Mouse (Mus musculus): ENCODE measurements at regions not wholly inside any gene's neighbourhood (a gene's known extent, or its start where the extent isn't known, plus 50 kb on each side); places are given as distances from the start of the nearest gene placed in this dataset.

DNA sequence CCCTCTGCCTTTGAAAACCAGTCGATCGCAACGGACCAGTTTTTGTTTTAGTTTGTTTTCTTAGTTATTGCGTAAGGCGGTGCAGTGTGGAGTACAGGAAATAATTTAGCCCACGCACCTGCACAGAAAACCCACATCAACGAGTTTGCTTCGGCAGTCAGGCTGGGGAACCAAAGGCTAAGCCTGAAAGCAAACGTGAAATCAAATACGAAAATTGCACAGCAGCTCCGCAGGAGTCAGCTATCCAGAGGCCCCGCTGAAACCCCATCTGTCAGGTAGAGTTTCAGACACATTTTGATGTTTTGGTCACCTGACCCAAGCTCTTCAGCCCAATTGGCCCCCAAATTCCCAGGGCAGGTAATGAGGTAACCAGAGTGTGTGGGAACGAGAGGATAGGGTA lies 435.6 kb upstream of the Atp11b start:
- DNase-seq (ENCODE audit: low spot score in 2 of 2) = no peak

DNA sequence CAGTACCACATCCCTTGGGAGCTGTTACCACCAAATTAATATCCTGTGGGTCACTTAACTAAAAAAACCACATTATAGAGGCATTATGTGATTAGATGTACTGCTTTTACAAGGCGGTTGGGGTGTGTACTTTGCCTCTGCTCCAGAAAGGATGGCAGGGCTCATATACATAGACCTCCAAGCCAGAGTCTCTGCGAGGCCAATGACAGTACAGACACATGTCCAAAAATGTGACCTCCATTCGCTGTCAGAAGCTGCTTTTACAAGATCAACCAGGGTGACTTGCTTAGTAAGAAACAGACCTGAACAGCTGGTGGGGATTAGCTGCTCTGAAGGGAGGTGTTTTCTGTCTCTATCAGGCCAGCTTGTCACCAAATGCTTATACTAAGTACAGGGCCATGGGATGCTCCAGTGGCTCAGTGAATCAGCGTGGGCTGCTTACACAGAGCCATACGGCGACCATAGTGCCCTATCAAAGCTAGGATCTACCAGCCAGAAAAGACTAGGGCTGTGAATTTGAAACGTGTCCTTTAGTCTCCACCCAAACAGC lies 433.0 kb upstream of the Atp11b start:
- DNase-seq (ENCODE audit: low spot score in 2 of 2) = no peak

DNA sequence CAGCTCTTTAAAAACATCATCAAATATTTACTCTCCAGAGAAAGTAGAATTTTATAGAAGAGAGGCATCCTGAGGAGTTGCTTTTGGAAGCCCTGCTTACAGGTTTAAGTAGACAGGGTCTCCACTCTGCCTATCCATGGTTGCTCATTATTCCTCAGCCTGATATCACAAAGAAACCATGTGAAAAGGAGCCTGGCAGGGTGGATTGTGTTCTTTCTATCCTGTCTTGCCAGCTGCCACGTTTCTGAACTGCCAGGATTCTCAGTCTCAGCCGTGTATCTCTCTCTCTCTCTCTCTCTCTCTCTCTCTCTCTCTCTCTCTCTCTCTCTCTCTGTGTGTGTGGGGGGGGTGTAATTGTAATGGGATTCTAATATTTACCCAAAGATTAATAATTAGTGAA lies 431.9 kb upstream of the Atp11b start:
- DNase-seq (ENCODE audit: low spot score in 2 of 2) = no peak

DNA sequence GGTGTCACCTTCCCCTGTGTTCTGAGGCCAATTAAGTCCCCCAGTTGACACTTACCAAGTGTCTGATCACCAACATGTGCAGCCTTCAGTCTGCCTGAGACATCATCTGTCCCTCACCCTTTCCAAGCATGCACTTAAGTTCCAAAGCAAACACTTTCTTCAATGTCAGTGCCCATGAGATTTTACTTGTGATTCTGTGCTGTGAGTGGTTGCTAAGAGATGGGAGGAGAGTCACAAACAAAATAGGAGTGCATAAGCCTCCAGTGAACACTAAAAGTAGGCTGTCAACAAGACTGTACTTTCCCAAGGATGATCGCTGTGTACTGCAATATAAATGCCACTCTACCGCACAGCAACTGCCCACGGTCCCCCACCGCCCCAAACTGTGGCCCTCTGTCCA lies 431.0 kb upstream of the Atp11b start:
- DNase-seq (ENCODE audit: low spot score in 2 of 2) = no peak

DNA sequence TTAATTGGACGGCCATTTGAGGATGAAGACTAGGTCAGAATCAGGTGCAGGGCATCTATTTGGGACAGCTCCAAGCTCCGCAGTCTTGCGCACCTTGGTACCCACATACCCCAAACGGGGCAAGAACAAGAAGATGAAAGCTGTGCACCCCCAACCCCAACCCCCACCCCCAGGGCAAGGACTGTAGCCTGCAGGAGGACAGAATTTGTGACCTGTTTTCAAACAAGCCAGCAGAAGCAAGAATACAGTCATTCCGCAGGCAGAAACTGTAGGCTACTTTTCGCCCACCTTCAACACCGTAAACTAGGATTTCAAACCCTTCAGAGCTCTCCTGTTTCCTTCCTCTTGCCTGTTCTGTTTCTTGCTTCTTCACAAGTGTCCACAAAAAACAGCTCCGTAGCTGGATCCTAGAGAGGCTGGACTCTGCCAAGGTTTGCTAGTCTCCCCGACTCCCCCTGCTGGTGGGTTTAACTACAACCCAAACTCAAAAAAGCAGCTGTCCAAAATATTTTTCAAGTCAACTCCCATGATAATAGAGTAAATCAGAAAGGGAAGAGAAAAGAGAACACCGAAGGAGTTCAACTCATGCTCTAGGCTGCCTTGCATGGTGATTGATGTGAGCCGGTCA lies 430.3 kb upstream of the Atp11b start:
- peak; percentile 10 to 22 for DNase-seq (ENCODE audit: low spot score in 2 of 2)

DNA sequence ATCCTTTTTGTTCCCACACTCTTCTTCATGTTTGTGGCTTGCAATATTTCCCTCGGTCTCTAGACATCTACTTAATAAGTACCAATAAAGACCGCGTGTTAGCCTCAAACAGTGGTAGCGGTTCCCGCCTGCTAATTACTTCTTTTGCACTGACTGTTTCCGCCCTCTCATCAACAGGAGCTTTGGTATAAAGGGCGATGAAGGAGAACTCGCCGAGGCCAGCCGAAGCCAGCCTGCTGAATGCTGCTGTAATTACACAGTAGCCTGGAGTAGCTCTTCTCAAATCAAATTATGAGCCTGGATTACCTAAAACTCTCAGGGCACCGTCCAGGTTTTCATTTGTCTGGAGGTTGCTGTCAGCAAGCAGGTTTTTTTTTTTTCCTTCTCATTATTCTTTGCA lies 429.7 kb upstream of the Atp11b start:
- no peak for DNase-seq (ENCODE audit: low spot score in 2 of 2)

DNA sequence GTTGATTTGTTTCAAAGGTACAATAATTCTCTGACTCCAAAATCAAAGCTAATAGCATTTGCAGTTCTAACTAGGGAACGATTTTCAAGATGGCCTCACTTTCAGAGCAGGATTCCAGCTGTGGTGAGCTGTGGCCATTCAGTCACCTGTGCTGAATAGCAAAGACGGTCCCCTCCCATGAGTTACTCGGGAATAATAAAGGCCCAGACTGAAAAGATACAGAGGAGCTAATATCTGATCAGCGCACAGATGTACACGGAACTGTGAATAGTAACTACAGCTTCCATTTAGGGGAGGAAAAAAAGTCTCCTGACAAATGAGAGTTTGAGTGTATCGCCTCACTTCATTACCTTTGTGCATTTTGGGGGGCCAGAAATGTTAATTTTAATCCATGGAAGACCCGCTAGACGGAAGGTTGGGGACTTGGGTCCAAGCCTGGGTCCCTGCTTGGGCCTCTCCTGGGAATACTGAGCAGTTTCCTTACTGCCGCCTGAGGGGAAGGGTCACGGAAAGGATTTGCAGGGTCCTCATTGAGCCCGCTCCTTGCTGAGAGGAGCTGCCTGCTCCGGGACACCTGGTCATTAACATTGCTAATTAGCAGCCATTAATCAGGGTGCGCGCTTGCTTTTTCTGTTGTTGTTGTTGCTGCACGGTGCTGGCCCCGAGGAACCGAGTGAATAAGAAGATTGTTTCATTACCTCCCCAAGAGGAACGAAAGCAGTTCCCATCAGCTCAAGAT lies 421.2 kb upstream of the Atp11b start:
- DNase-seq (ENCODE audit: low spot score in 2 of 2) = no peak

DNA sequence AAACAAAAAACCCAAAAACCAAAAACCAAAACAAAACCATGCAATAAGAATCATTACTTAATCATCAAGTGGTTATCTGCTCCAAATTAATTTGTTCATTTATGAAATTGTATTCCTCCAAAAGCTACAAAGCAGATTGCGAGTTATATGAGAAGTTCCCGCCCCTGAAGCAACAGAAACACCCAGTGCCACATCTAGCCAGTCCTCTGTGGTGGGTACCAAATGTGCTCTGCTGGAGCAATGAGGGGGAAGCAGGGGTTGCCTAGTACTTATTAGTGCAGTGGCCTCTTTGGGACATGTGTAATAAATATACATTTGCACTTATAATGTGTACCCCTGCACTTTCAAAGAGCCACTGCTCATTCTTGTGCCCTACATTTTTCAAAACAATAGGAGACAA lies 419.9 kb upstream of the Atp11b start:
- no peak for DNase-seq (ENCODE audit: low spot score in 2 of 2)

DNA sequence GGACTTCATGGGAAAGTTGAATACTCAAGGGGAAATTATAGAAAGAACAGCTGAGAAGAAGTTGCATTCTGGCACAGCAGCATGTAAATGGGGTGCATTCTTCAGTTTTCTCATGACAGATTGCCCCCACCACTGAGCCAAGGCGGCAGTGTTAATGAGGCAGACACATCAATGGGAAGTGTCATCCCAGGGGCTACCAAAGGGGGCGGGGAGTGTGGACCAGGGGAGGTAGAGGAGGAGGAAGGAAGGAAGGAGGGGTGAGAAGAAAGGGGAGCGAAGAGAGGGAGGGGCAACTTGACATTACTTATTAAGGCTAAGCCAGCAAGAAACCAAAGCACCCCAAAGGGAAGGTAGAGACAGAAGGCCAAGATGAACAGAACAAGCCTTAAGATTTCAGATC lies 419.4 kb upstream of the Atp11b start:
- no peak for DNase-seq (ENCODE audit: low spot score in 2 of 2)

DNA sequence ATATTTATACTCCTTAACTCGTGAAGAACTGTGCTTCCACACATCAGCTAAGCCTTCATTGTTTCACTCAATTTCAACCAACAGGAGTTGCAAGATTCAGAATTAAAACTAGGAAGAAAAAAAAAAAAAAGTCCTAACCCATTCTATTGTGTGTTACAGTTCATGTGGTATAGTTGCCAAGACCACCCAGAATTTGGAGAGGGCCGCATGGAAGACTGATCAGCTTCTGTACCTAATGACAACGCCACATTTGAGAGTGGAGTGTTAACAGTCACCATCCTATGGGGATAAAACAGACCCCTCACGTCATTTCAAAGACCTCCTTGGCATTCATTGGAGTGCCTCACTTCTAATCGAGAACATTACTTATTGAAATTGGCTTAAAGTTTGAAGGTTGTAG lies 418.1 kb upstream of the Atp11b start:
- no peak for DNase-seq (ENCODE audit: low spot score in 2 of 2)

DNA sequence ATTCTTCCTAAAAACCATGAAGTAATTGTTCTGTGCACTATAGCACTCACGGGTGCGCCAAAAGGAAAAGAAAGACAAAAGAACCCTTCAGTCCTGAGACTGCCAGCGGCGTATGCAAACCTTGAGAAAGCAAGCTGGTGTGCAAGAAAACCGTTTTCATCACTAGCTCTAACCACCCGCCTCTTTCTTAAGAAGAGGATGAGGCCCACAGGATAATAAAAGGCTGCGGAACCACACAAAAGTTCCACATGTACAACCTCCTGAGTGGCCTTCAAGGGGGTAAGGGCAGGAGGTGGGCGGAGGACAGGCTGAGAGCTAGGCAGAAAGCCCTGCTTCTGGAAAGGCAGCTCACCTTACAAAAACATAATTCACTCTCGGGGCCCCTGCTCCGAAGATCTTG lies 413.4 kb upstream of the Atp11b start:
- DNase-seq (ENCODE audit: low spot score in 2 of 2) = no peak

DNA sequence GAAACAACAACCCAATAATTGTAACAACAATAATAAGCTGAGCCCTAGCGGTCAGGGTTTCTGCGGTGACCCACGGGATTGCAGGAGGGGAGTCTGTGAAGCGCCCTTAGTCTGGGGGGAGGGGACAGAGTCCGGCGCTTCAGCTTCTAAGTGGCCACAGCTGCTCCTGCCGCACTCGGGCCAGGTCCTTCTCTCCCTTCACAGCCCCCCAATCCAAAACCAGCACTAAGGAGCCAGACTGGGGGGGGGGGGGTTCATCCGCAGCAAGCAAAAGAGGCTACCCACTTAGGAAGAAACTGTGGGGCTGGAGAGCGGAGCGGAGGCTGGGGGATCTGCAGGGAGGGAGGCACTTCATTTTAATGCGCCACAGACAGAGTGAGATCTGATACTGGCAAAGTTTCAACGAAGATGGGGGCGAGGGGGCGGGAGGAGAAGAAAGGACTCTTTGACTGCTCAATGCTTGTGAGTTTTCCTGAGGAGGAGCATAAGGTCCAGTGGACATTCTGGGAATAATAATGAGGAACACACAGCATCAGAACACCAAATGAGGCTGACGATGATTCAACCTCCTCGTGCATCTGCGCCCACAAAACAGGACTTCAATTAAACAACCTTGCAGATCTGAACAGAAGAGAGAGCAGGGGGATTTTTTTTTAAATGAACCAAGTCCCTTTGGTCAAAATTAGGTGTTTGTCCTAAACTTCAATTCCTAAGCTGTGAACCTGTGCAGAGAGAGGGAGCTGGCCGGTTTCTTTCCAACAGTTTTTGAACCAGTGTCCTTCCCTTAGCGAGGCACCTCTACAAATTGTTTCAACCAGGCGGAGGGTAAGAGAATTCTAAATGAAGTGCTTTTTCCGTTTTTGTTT lies 412.7 kb upstream of the Atp11b start:
- peak; percentile 28 to 79 for DNase-seq (ENCODE audit: low spot score in 2 of 2)

DNA sequence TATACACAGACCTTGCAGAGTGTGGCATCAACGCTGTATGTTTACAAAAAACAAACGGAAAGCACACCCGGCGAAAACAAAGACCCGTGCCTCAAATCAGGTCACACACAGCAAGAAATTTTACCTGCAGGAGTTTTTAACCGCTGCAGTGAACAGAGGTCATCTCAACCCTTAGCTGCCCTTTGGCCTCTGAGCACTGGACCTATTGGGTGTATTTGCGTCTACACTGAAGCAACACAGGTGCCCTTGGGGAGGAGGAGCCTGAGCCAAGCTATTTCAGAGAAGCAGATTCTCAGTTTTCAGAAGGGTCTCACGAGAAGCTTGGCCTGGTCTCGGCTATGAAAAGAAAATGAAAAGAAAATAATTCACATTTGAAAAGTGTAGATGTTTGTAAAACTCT lies 412.1 kb upstream of the Atp11b start:
- DNase-seq (ENCODE audit: low spot score in 2 of 2) = no peak

DNA sequence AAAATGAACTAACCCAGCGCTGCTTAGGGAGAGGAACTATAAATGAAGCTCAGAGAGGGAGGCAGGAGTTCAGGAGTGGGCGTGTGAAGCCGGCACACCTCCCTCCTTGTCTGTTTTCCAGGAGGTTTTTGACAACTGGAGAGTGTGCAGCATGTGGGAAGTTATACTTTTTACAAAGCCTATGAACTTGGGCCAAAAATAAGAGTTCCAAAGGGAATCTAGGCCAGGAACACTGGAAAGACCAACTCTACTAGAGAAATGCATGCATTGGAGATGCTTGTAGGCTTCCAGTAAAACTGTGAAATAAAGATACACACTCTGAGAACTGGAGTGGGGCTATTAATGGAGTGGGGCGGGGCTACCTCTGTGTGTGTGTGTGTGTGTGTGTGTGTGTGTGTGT lies 411.3 kb upstream of the Atp11b start:
- peak; percentile 15 to 80 for DNase-seq (ENCODE audit: low spot score in 2 of 2)

DNA sequence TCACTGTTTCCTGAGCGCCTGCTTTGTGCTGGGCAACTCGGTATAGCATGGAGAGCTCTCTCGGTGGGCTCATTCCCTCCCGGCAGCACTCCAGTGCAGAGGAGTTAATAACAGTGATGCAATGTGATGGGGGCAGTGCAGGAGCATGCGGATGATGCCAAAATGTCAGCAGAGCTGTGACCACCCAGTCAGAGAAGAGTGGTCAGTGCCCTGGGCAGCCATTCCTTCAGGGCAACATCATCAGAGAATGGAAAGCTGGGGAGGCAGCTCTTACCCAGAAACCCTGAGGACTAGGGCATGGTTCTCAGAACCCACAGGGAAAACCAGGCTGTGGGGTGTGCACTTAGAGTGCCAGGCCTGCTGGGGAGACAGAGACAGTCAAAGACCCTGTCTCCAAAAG lies 410.0 kb upstream of the Atp11b start:
- DNase-seq (ENCODE audit: low spot score in 2 of 2) = no peak

DNA sequence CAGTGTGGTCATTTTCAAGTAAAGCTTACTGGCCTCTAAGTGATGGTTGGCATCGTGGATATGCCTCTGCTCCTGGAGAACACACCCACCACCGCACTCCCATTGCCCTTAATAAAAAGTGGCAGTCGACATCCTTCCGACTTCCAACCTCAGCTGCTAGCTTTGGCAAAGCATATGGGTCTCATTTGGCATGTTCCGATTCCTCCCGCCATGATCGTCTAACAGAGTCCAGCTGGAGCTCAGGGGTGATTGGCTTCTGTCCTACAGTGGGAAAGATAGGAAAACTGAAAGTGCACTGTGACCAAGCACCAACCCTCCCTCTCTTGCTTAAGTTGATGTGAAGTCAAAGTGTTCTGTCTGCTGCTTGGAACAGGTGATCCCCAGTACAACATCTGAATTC lies 404.8 kb upstream of the Atp11b start:
- DNase-seq (ENCODE audit: low spot score in 2 of 2) = no peak

DNA sequence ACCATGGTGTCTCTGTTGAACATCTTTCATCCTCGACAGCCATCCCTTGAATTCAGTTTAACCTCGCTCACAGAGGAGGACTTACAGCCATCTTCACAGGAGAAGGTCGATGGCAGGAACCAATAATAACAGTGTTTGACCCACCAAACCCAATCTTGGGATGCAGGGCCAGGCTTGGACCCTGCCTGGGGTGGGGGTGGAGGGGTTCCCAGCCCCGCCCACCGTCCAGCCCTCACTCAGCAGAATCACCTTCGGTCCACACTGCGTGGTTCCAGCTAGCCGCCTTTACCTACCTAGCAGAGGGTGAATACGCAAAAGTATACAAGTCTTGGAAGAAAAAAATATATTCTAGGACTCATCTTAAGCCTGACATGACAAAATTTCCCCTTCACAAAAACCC lies 400.5 kb upstream of the Atp11b start:
- no peak for DNase-seq (ENCODE audit: low spot score in 2 of 2)

DNA sequence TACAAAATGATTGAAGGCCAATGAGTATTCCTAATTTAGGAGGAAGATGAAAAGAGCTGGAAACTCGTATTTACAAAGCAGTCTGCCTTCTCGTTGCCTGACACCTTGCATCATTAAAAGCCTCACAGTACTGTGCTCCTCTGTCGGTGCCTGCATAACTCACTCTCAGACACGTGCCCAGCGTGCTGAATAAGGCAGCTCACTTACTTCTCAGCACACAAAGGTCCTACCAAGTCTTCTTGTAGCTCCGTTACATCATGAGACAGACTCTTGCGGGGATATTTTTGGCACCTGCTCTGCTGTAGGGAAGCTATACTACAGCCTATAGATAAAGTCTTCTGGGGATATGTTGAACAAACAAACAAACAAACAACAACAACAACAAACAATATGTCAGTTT lies 400.0 kb upstream of the Atp11b start:
- no peak for DNase-seq (ENCODE audit: low spot score in 2 of 2)

DNA sequence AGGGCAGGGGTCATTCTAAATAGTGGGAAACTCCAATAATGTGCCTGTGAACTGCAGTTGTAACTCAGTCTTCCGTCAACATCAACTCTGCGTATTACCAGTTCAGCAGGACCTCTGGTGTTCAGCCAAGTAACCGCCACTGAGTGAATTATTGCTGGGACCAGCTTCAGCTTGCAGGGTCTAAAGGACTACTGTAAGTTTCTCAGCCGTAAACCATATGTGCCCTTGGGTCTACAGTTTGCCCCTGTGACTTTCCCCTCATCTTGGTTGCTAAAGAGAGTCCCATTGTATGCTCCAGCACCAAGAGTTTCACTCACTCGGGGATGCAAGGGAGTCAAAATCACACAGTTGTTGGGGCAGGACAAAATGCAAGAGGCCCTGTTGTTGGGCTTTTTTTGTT lies 399.6 kb upstream of the Atp11b start:
- no peak for DNase-seq (ENCODE audit: low spot score in 2 of 2)

DNA sequence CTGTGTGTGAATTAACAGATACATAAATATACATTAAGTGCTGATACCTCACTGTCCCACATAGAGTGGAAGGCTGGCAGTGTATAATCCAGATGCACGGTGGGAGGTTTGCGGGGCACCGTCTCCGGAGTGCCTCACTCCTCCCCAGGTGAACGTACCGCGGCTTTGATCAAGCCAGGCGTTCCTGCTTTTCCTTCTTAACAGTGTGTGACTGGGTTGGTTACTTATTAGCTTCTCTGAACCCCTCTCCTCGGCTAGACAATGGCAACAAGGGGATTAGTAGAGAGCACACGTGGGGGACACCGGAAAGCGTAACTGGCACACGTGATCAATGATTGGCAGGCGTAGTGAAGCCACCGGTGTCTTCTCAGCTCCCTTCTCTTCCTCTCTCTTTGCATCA lies 396.8 kb upstream of the Atp11b start:
- no peak for DNase-seq (ENCODE audit: low spot score in 2 of 2)

DNA sequence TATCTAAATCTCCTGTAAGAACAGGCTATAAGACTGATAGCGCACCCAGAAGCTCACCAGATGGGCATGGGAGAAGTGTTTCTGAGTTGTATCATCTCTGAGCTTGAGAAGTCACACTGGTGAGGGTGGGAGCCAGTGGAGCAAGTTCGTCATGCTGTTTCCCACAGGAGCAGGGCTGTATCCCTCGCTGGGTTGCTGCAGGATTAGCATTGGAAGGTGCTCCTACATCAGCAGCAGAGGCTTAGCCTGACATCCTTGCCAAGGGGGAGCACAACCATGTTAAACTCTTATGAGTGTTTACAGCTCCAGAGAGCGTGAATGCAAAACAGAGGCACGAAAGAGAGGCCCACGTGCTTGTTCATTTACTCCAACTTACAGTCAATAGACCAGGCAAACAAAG lies 395.4 kb upstream of the Atp11b start:
- no peak for DNase-seq (ENCODE audit: low spot score in 2 of 2)

DNA sequence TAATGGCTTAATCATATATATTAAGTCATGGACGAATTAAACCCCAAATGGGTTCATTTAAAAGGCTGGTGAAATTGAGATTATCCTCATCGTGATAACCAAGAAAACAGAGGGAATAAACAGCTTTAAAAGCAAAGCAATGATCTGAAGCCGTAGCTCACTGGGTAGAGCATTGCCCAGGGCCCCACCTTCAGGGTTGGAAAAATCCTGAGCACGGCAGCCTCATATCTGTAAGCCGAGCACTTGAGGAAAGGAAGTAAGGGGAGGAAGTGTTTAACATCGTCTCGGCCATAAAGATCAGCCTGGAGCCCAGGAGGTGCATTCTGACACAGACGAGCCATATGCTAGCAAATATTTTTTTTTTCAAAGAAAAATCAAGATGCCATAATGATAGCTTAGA lies 394.6 kb upstream of the Atp11b start:
- DNase-seq (ENCODE audit: low spot score in 2 of 2) = no peak
